Comparison of ENCODE assay signal across 21 mouse cellular contexts in genomic region chr9:119268120-119268519, GRCm38 (mm10). TPM values are rescaled to one million over a fixed set of nuclear protein-coding genes. Genes with fewer than 3 reads are reported as not detected.
"Had no signal": no experiment of that assay in that cellular context is flagged by ENCODE, and none has a peak within 500 bp of the region (broad histone marks: within the 10 kb centered on the region; RNA-seq: fewer than 3 reads in every experiment).

No protein-coding gene starts in this region.

- H3K27ac ChIP-seq: lung, embryonic 15.5 days; macrophage; midbrain, embryonic 13.5 days; midbrain, embryonic 15.5 days; neural tube, embryonic 12.5 days had no signal

- H3K4me1 ChIP-seq: lung, embryonic 15.5 days; midbrain, embryonic 13.5 days; midbrain, embryonic 15.5 days; neural tube, embryonic 12.5 days had no signal

- H3K4me3 ChIP-seq: lung, embryonic 15.5 days; megakaryocyte, embryonic 14.5 days; midbrain, embryonic 13.5 days; midbrain, embryonic 15.5 days; neural tube, embryonic 12.5 days had no signal

- H3K4me2 ChIP-seq: lung, embryonic 15.5 days; midbrain, embryonic 11.5 days; midbrain, embryonic 13.5 days; midbrain, embryonic 15.5 days; neural tube, embryonic 12.5 days had no signal

- H3K27me3 ChIP-seq: lung, embryonic 15.5 days; megakaryocyte, embryonic 14.5 days; midbrain, embryonic 13.5 days; midbrain, embryonic 15.5 days; neural tube, embryonic 12.5 days had no signal

- H3K9ac ChIP-seq: lung, embryonic 15.5 days; midbrain, embryonic 13.5 days; midbrain, embryonic 15.5 days; neural tube, embryonic 12.5 days had no signal

- H3K9me3 ChIP-seq: lung, embryonic 15.5 days; megakaryocyte, embryonic 14.5 days; midbrain, embryonic 13.5 days; midbrain, embryonic 15.5 days; neural tube, embryonic 12.5 days had no signal

- DNase-seq: lung, adult 2 months; lung, postnatal 14 days; lung, postnatal 36 days; thymus, adult 2 months; thymus, postnatal 25 days; thymus, postnatal 4 days had no signal

RNA-seq across cellular contexts. Expression of gene Slc22a13, which starts 59.2 kb away (rescaled TPM):
- total RNA-seq: megakaryocyte progenitor cell, adult 5-6 weeks; midbrain, postnatal 0 days; monocyte, adult 5-6 weeks; neutrophil, adult 5-6 weeks had no signal
- polyA plus RNA-seq: lung, embryonic 15.5 days; lung, postnatal 0 days; macrophage; midbrain, embryonic 11.5 days; midbrain, embryonic 13.5 days; midbrain, embryonic 15.5 days; neural tube, embryonic 12.5 days; neural tube, embryonic 14.5 days; stomach, embryonic 14.5 days; stomach, embryonic 16.5 days had no signal
